Mouse (Mus musculus): Measurements from ENCODE around the gene Kdm4c.

DNA sequence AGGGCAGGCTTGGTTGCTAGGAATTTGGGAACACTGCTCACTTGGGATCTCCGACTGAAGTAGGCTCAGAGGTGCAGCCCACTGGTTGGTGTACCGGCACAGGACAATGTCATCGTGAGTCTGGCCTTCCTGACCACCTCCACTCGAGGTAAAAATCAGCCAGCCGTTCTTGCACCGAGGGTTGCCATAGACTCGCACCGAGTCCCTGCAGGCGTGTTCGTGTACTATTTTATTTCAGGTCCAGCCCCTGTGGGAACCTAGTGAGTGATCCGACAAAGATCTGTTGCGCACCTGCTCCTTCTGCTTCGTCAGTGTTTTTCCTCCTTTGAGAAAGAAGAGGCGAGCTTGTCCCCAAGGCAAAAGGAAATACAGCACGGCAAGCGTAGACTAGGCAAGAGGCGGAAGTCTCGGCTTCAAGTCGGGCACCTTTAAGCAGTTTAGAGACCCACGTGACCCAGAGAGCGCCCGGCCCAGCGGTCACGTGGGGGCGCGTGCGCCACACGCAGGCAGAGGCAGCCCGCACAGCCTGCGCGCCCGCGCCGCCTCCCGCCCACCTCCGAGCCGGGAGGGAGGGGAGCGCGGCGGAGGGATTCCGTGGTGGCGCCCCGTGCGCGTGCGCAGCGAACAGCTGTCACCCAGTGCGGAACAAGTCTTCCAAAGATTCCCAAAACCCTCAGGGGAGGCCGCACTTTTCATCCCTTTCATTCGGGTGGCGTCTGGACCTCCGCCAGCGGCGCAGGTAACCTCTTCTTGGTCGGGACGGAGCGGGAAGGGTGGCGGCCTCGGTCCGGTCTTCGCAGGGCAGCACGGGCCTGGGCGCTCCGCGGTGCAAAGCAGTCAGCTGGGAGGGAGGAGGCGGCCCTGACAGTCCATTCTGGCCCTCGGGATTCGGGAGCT is 9.3 kb downstream of the Kdm4c start:
- TF ChIP-seq GATA1 (IDR thresholded peaks at IDR 0.05; ENCODE audit: borderline replicate concordance, low read length) (no peak), FLI1 (IDR thresholded peaks at IDR 0.05; ENCODE audit: low read length) (no peak)
